Mouse (Mus musculus): ENCODE data around the gene Ctns. TPM values are rescaled to one million over a fixed set of nuclear protein-coding genes. Genes with fewer than 3 reads are reported as not detected.

Gene Ctns
- total and polyA plus RNA-seq, 2 experiments from 2014 or later: 12.7 to 17.0 TPM

GRCm38 (mm10) chr11:73198190-73198589 is 652 bp downstream of the Ctns start:
- ATAC-seq: no peak
- Histone ChIP-seq H3K9ac (peak overlapping the region; percentile 68; the same call in 1 of the 2 replicates), H3K4me2 (ENCODE audit: low read depth) (peak overlapping the region; percentile 97), H3K4me1 (ENCODE audit: insufficient read depth) (peaks cover 20% of the 10 kb centered on the region), H3K9me3 (ENCODE audit: low read length) (no peaks in the 10 kb centered on the region), H3K27me3 (ENCODE audit: insufficient read depth, low read length) (no peaks in the 10 kb centered on the region; the same call in 1 of the 2 replicates), H3K4me3 (ENCODE audit: low read depth, low read length) (peak overlapping the region; percentile 78), H3K27ac (ENCODE audit: low read depth, low read length) (no peak overlapping the region), H3K36me3 (ENCODE audit: insufficient read depth) (peaks cover 10% of the 10 kb centered on the region)
- 12% methylated on average over 1 of the region's 1 CpGs for WGBS
- no peak for TF ChIP-seq CTCF (IDR thresholded peaks at IDR 0.05; ENCODE audit: low read depth)
- no peak for DNase-seq

- no peak overlapping the region for H3K9ac ChIP-seq
- H3K9me3 ChIP-seq (ENCODE audit: low read length): no peaks in the 10 kb centered on the region
- no peak overlapping the region for H3K4me3 ChIP-seq (ENCODE audit: low read depth, low read length)
- H3K27me3 ChIP-seq (ENCODE audit: insufficient read depth, low read length): no peaks in the 10 kb centered on the region
- H3K27ac ChIP-seq (ENCODE audit: low read depth, low read length): no peak overlapping the region
- H3K4me2 ChIP-seq (ENCODE audit: low read depth): no peak overlapping the region
- DNase-seq: no peak
- 76% methylated on average over 2 of the region's 2 CpGs for WGBS
- peaks cover 15% of the 10 kb centered on the region; the same call in 1 of the 2 replicates for H3K4me1 ChIP-seq (ENCODE audit: insufficient read depth)
- TF ChIP-seq CTCF (IDR thresholded peaks at IDR 0.05; ENCODE audit: low read depth): no peak
- no peak for ATAC-seq
- H3K36me3 ChIP-seq (ENCODE audit: insufficient read depth): peaks cover 40% of the 10 kb centered on the region
Observed at GRCm38 (mm10) chr11:73194444-73194843, 4.4 kb downstream of the Ctns start.

GRCm38 (mm10) chr11:73193047-73193446 is 5.8 kb downstream of the Ctns start:
- peaks cover 11% of the 10 kb centered on the region; the same call in 1 of the 2 replicates for H3K4me1 ChIP-seq (ENCODE audit: insufficient read depth)
- H3K36me3 ChIP-seq (ENCODE audit: insufficient read depth): peaks cover 53% of the 10 kb centered on the region
- no peak for TF ChIP-seq CTCF (IDR thresholded peaks at IDR 0.05; ENCODE audit: low read depth)
- H3K9ac ChIP-seq: no peak overlapping the region
- WGBS: 83% methylated on average over 6 of the region's 6 CpGs
- no peak for DNase-seq
- H3K27me3 ChIP-seq (ENCODE audit: insufficient read depth, low read length): no peaks in the 10 kb centered on the region
- no peak overlapping the region for H3K4me3 ChIP-seq (ENCODE audit: low read depth, low read length)
- H3K9me3 ChIP-seq (ENCODE audit: low read length): no peaks in the 10 kb centered on the region
- 0 out of 2 replicates have a peak, but pooled peaks have one; percentile 12 for ATAC-seq
- no peak overlapping the region for H3K27ac ChIP-seq (ENCODE audit: low read depth, low read length)
- H3K4me2 ChIP-seq (ENCODE audit: low read depth): no peak overlapping the region

- no peaks in the 10 kb centered on the region for H3K27me3 ChIP-seq (ENCODE audit: insufficient read depth, low read length)
- 95% methylated on average over 6 of the region's 6 CpGs for WGBS
- no peak overlapping the region for H3K27ac ChIP-seq (ENCODE audit: low read depth, low read length)
- H3K4me2 ChIP-seq (ENCODE audit: low read depth): no peak overlapping the region
- H3K9ac ChIP-seq: no peak overlapping the region
- peaks cover 67% of the 10 kb centered on the region for H3K36me3 ChIP-seq (ENCODE audit: insufficient read depth)
- ATAC-seq: no peak
- no peaks in the 10 kb centered on the region for H3K9me3 ChIP-seq (ENCODE audit: low read length)
- no peaks in the 10 kb centered on the region for H3K4me1 ChIP-seq (ENCODE audit: insufficient read depth)
- no peak for DNase-seq
- TF ChIP-seq CTCF (IDR thresholded peaks at IDR 0.05; ENCODE audit: low read depth): no peak
- H3K4me3 ChIP-seq (ENCODE audit: low read depth, low read length): no peak overlapping the region
Observed at GRCm38 (mm10) chr11:73187231-73187630, 11.6 kb downstream of the Ctns start.

- Histone ChIP-seq H3K27me3 (ENCODE audit: insufficient read depth, low read length) (no peaks in the 10 kb centered on the region), H3K9ac (no peak overlapping the region), H3K4me1 (ENCODE audit: insufficient read depth) (no peaks in the 10 kb centered on the region), H3K9me3 (ENCODE audit: low read length) (no peaks in the 10 kb centered on the region), H3K4me3 (ENCODE audit: low read depth, low read length) (no peak overlapping the region), H3K36me3 (ENCODE audit: insufficient read depth) (peaks cover 57% of the 10 kb centered on the region), H3K27ac (ENCODE audit: low read depth, low read length) (no peak overlapping the region), H3K4me2 (ENCODE audit: low read depth) (no peak overlapping the region)
- WGBS: 90% methylated on average over 10 of the region's 10 CpGs
- TF ChIP-seq CTCF (IDR thresholded peaks at IDR 0.05; ENCODE audit: low read depth): no peak
- DNase-seq: no peak
- no peak for ATAC-seq
Observed at GRCm38 (mm10) chr11:73185872-73186615, 12.8 kb downstream of the Ctns start.

GRCm38 (mm10) chr11:73177895-73178294 is 20.9 kb downstream of the Ctns start:
- H3K4me2 ChIP-seq (ENCODE audit: low read depth): peak overlapping the region; percentile 67
- DNase-seq (no peak), ATAC-seq (no peak)
- H3K27ac ChIP-seq (ENCODE audit: low read depth, low read length): peak overlapping the region; percentile 42; the same call in 1 of the 2 replicates
- H3K9ac ChIP-seq: peak overlapping the region; percentile 71
- H3K27me3 ChIP-seq (ENCODE audit: insufficient read depth, low read length): no peaks in the 10 kb centered on the region
- H3K36me3 ChIP-seq (ENCODE audit: insufficient read depth): peaks cover 19% of the 10 kb centered on the region
- H3K4me1 ChIP-seq (ENCODE audit: insufficient read depth): peaks cover 20% of the 10 kb centered on the region
- TF ChIP-seq CTCF (IDR thresholded peaks at IDR 0.05; ENCODE audit: low read depth): no peak; the same call in 1 of the 2 replicates
- peak overlapping the region; percentile 95 for H3K4me3 ChIP-seq (ENCODE audit: low read depth, low read length)
- H3K9me3 ChIP-seq (ENCODE audit: low read length): no peaks in the 10 kb centered on the region
- WGBS: 6% methylated on average over 2 of the region's 2 CpGs

GRCm38 (mm10) chr11:73177509-73177875 is 21.4 kb downstream of the Ctns start:
- Histone ChIP-seq H3K9ac (peak overlapping the region; percentile 71), H3K9me3 (ENCODE audit: low read length) (no peaks in the 10 kb centered on the region), H3K36me3 (ENCODE audit: insufficient read depth) (peaks cover 19% of the 10 kb centered on the region), H3K4me3 (ENCODE audit: low read depth, low read length) (peak overlapping the region; percentile 95), H3K4me2 (ENCODE audit: low read depth) (peak overlapping the region; percentile 67), H3K27ac (ENCODE audit: low read depth, low read length) (peak overlapping the region; percentile 42), H3K4me1 (ENCODE audit: insufficient read depth) (peaks cover 20% of the 10 kb centered on the region), H3K27me3 (ENCODE audit: insufficient read depth, low read length) (no peaks in the 10 kb centered on the region)
- TF ChIP-seq CTCF (IDR thresholded peaks at IDR 0.05; ENCODE audit: low read depth): no peak
- 2% methylated on average over 28 of the region's 28 CpGs for WGBS
- peak; percentile 30 for ATAC-seq
- peak; percentile 49 for DNase-seq
